Mouse (Mus musculus) MEL (cell line): ENCODE measurements at regions not wholly inside any gene's neighbourhood (a gene's known extent, or its start where the extent isn't known, plus 50 kb on each side); places are given as distances from the start of the nearest gene placed in this dataset.
A peak's percentile ranks its signal among the peaks of the same experiment; 100 is the strongest.

Source experiments
- DNase-seq: peaks from one replicate; pipeline ENCODE4 v3.0.0; 2011; ENCODE audit warnings: low read depth, low spot score
- H3K27ac ChIP-seq: 2 replicates; pipeline ENCODE4 v1.5.1; 2012; ENCODE audit warnings: low read depth, mild to moderate bottlenecking, control low read depth, low read length, moderate library complexity; ENCODE audit not compliant: control insufficient read depth
- H3K27me3 ChIP-seq, 2 experiments: fragments of 150-350 bp in 1 of 2; sonication (generic) in 1 of 2; 2 replicates each; pipeline ENCODE4 v1.6.1; 2012; ENCODE audit warnings: low read length in 2 of 2, mild to moderate bottlenecking in 2 of 2, improper control_type of control experiment in 1 of 2, moderate library complexity in 1 of 2; ENCODE audit not compliant: insufficient read depth in 2 of 2, control insufficient read depth in 1 of 2
- H3K36me3 ChIP-seq, 2 experiments: 2 replicates each; pipeline ENCODE4 v1.6.1; 2012 to 2014; ENCODE audit warnings: low read length in 2 of 2, improper control_type of control experiment in 1 of 2, inconsistent platforms in 1 of 2, mild to moderate bottlenecking in 1 of 2; ENCODE audit not compliant: insufficient read depth in 2 of 2, control insufficient read depth in 1 of 2
- H3K4me1 ChIP-seq, 2 experiments: fragments of 150-350 bp in 1 of 2; sonication (generic) in 1 of 2; 2 replicates each; pipeline ENCODE4 v1.6.1; 2012; ENCODE audit warnings: low read length in 2 of 2, improper control_type of control experiment in 1 of 2, mild to moderate bottlenecking in 1 of 2; ENCODE audit not compliant: insufficient read depth in 2 of 2, control insufficient read depth in 1 of 2
- H3K4me3 ChIP-seq, 2 experiments: fragments of 150-350 bp in 1 of 2; sonication (generic) in 1 of 2; 2 replicates each; pipeline ENCODE4 v1.5.1; 2012; ENCODE audit warnings: low read depth in 2 of 2, low read length in 2 of 2, mild to moderate bottlenecking in 2 of 2, moderate library complexity in 2 of 2, control low read depth in 1 of 2, improper control_type of control experiment in 1 of 2; ENCODE audit not compliant: control insufficient read depth in 1 of 2, insufficient read depth in 1 of 2
- H3K79me2 ChIP-seq: 2 replicates; pipeline ENCODE4 v1.6.1; 2012; ENCODE audit warnings: mild to moderate bottlenecking, low read length, moderate library complexity; ENCODE audit not compliant: control insufficient read depth, poor library complexity, insufficient read depth
- H3K9ac ChIP-seq: 2 replicates; pipeline ENCODE4 v1.6.1; 2012; ENCODE audit warnings: low read depth, mild to moderate bottlenecking, control low read depth, low read length, moderate library complexity; ENCODE audit not compliant: control insufficient read depth, poor library complexity, severe bottlenecking
- H3K9me3 ChIP-seq: fragments of 150-350 bp; sonication (generic); replicated peaks from 2 replicates; pipeline ENCODE4 v1.6.1; 2012; ENCODE audit warnings: mild to moderate bottlenecking, low read length, improper control_type of control experiment, moderate library complexity; ENCODE audit not compliant: insufficient read depth
- CHD1 ChIP-seq: IDR thresholded peaks from 2 replicates; pipeline ENCODE4 v1.6.1; 2012; ENCODE audit warnings: low read depth, mild to moderate bottlenecking, inconsistent platforms, low read length, improper control_type of control experiment
- CTCF ChIP-seq, 3 experiments: IDR thresholded peaks in 2 of 3; conservative IDR thresholded peaks in 1 of 3; 2 replicates each; pipeline ENCODE4 v1.5.1; 2011 to 2012; ENCODE audit warnings: low read length in 3 of 3, low read depth in 2 of 3, mild to moderate bottlenecking in 2 of 3, improper control_type of control experiment in 1 of 3, inconsistent platforms in 1 of 3, mixed read lengths in 1 of 3, moderate library complexity in 1 of 3; ENCODE audit not compliant: control insufficient read depth in 1 of 3, insufficient read depth in 1 of 3, poor library complexity in 1 of 3, severe bottlenecking in 1 of 3
- E2F4 ChIP-seq: IDR thresholded peaks from 2 replicates; pipeline ENCODE4 v1.6.1; 2011; ENCODE audit warnings: low read depth, low read length, improper control_type of control experiment, borderline replicate concordance
- EP300 ChIP-seq, 2 experiments: IDR thresholded peaks; 2 replicates each; pipeline ENCODE4 v1.6.1; 2011; ENCODE audit warnings: improper control_type of control experiment in 2 of 2, low read length in 2 of 2, low read depth in 1 of 2, mild to moderate bottlenecking in 1 of 2
- GABPA ChIP-seq: IDR thresholded peaks from 2 replicates; pipeline ENCODE4 v1.6.1; 2012; ENCODE audit warnings: low read depth, mild to moderate bottlenecking, inconsistent platforms, low read length, improper control_type of control experiment, moderate library complexity
- GATA1 ChIP-seq: IDR thresholded peaks from 2 replicates; pipeline ENCODE4 v1.6.1; 2011; ENCODE audit warnings: low read depth, low read length, improper control_type of control experiment
- JUND ChIP-seq: IDR thresholded peaks from 2 replicates; pipeline ENCODE4 v1.6.1; 2011; ENCODE audit warnings: low read depth, mild to moderate bottlenecking, improper control_type of control experiment, low read length
- MAX ChIP-seq: IDR thresholded peaks from 2 replicates; pipeline ENCODE4 v1.6.1; 2011; ENCODE audit warnings: low read length, improper control_type of control experiment
- MAZ ChIP-seq: IDR thresholded peaks from 2 replicates; pipeline ENCODE4 v1.6.1; 2012; ENCODE audit warnings: low read depth, mild to moderate bottlenecking, inconsistent platforms, low read length, improper control_type of control experiment
- MXI1 ChIP-seq: IDR thresholded peaks from 2 replicates; pipeline ENCODE4 v1.6.1; 2011; ENCODE audit warnings: mild to moderate bottlenecking, low read depth, low read length, improper control_type of control experiment
- MYB ChIP-seq: IDR thresholded peaks from 2 replicates; pipeline ENCODE4 v1.6.1; 2011; ENCODE audit warnings: mild to moderate bottlenecking, low read depth, low read length, improper control_type of control experiment
- POLR2AphosphoS2 ChIP-seq: IDR thresholded peaks from 2 replicates; pipeline ENCODE4 v1.6.1; 2011; ENCODE audit warnings: low read length, improper control_type of control experiment
- POLR2AphosphoS5 ChIP-seq: IDR thresholded peaks from 2 replicates; pipeline ENCODE4 v1.6.1; 2012; ENCODE audit warnings: low read depth, borderline replicate concordance, mild to moderate bottlenecking, inconsistent platforms, low read length, moderate library complexity, mixed read lengths
- RCOR1 ChIP-seq: IDR thresholded peaks from 2 replicates; pipeline ENCODE4 v1.6.1; 2012; ENCODE audit warnings: low read depth, mild to moderate bottlenecking, inconsistent platforms, low read length, improper control_type of control experiment
- SIN3A ChIP-seq: IDR thresholded peaks from 2 replicates; pipeline ENCODE4 v1.6.1; 2012; ENCODE audit warnings: low read length, improper control_type of control experiment, inconsistent platforms
- SMC3 ChIP-seq: IDR thresholded peaks from 2 replicates; pipeline ENCODE4 v1.6.1; 2011; ENCODE audit warnings: low read depth, low read length, improper control_type of control experiment
- TAL1 ChIP-seq: IDR thresholded peaks from 2 replicates; pipeline ENCODE4 v1.6.1; 2012; ENCODE audit warnings: mild to moderate bottlenecking, inconsistent platforms, low read length, moderate library complexity, mixed read lengths
- USF2 ChIP-seq, 2 experiments: IDR thresholded peaks; 2 replicates each; pipeline ENCODE4 v1.6.1; 2011 to 2012; ENCODE audit warnings: improper control_type of control experiment in 2 of 2, low read length in 2 of 2, borderline replicate concordance in 1 of 2, inconsistent platforms in 1 of 2, low read depth in 1 of 2, mild to moderate bottlenecking in 1 of 2; ENCODE audit not compliant: insufficient read depth in 1 of 2
- ZC3H11A ChIP-seq: IDR thresholded peaks from 2 replicates; pipeline ENCODE4 v1.6.1; 2012; ENCODE audit warnings: low read depth, mild to moderate bottlenecking, inconsistent platforms, low read length, improper control_type of control experiment

GRCm38 (mm10) chr13:99114565-99114964 lies 70.1 kb upstream of the Zfp366 start:
- DNase-seq, result no peak

GRCm38 (mm10) chr13:99111736-99112386 lies 72.8 kb upstream of the Zfp366 start:
- Histone ChIP-seq H3K27ac (no peak overlapping the region), H3K79me2 (no peaks in the 10 kb centered on the region), H3K9me3 (no peaks in the 10 kb centered on the region), H3K36me3 (no peaks in the 10 kb centered on the region), H3K4me3 (no peak overlapping the region)
- no peak for DNase-seq
- TF ChIP-seq POLR2AphosphoS5 (no peak), GATA1 (0 out of 2 replicates have a peak, but pooled peaks have one; percentile 29), RCOR1 (no peak), EP300 (IDR thresholded peaks at IDR 0.05; ENCODE audit: low read depth in 1 of 2, low read length in 2 of 2) (no peak)
- TF ChIP-seq, all 39 proteins: peak for 1
- Histone ChIP-seq H3K9ac (no peak overlapping the region), H3K27me3 (no peaks in the 10 kb centered on the region), H3K4me1 (no peaks in the 10 kb centered on the region)

More at GRCm38 (mm10) chr13:99114565-99114964, 70.1 kb upstream of the Zfp366 start:
- no peak overlapping the region for H3K27ac ChIP-seq
- H3K9ac ChIP-seq, result no peak overlapping the region
- H3K9me3 ChIP-seq, result no peaks in the 10 kb centered on the region
- no peaks in the 10 kb centered on the region for H3K27me3 ChIP-seq
- H3K4me3 ChIP-seq, result no peak overlapping the region
- no peaks in the 10 kb centered on the region for H3K36me3 ChIP-seq
- no peaks in the 10 kb centered on the region for H3K4me1 ChIP-seq
- TF ChIP-seq RCOR1 (no peak), TAL1 (no peak), E2F4 (no peak), CTCF (IDR thresholded peaks at IDR 0.05 in 2 of 3, conservative IDR thresholded peaks at IDR 0.05 in 1 of 3; ENCODE audit: control insufficient read depth in 1 of 3, insufficient read depth in 1 of 3, low read depth in 2 of 3, low read length in 3 of 3, poor library complexity in 1 of 3, severe bottlenecking in 1 of 3) (no peak), POLR2AphosphoS2 (no peak), SIN3A (no peak), GABPA (no peak), JUND (no peak), MYB (no peak), ZC3H11A (no peak), SMC3 (no peak), CHD1 (no peak), MAX (no peak), MAZ (no peak), MXI1 (no peak), EP300 (IDR thresholded peaks at IDR 0.05; ENCODE audit: low read depth in 1 of 2, low read length in 2 of 2) (no peak), USF2 (IDR thresholded peaks at IDR 0.05; ENCODE audit: borderline replicate concordance in 1 of 2, insufficient read depth in 1 of 2, low read depth in 1 of 2, low read length in 2 of 2) (no peak)
- H3K79me2 ChIP-seq, result no peaks in the 10 kb centered on the region
